Mouse (Mus musculus) MEL (cell line): Measurements from ENCODE around the gene Sec23a.

Experiments used
- CTCF ChIP-seq, 3 experiments: IDR thresholded peaks in 2 of 3; conservative IDR thresholded peaks in 1 of 3; 2 replicates each; pipeline ENCODE4 v1.5.1; 2011 to 2012; ENCODE audit warnings: low read length in 3 of 3, low read depth in 2 of 3, mild to moderate bottlenecking in 2 of 3, improper control_type of control experiment in 1 of 3, inconsistent platforms in 1 of 3, mixed read lengths in 1 of 3, moderate library complexity in 1 of 3; ENCODE audit not compliant: control insufficient read depth in 1 of 3, insufficient read depth in 1 of 3, poor library complexity in 1 of 3, severe bottlenecking in 1 of 3
- KAT2A ChIP-seq: conservative IDR thresholded peaks from 2 replicates; pipeline ENCODE4 v1.6.1; 2012; ENCODE audit warnings: low read depth, low read length, improper control_type of control experiment, inconsistent platforms
- MYC ChIP-seq: IDR thresholded peaks from 2 replicates; pipeline ENCODE4 v1.6.1; 2011; ENCODE audit warnings: low read depth, mild to moderate bottlenecking, low read length, improper control_type of control experiment, moderate library complexity
- RAD21 ChIP-seq: IDR thresholded peaks from 2 replicates; pipeline ENCODE4 v1.6.1; 2011; ENCODE audit warnings: mild to moderate bottlenecking, low read depth, low read length, improper control_type of control experiment
- RCOR1 ChIP-seq: IDR thresholded peaks from 2 replicates; pipeline ENCODE4 v1.6.1; 2012; ENCODE audit warnings: low read depth, mild to moderate bottlenecking, inconsistent platforms, low read length, improper control_type of control experiment
- TAL1 ChIP-seq: IDR thresholded peaks from 2 replicates; pipeline ENCODE4 v1.6.1; 2012; ENCODE audit warnings: mild to moderate bottlenecking, inconsistent platforms, low read length, moderate library complexity, mixed read lengths

- TF ChIP-seq TAL1 (no peak), CTCF (IDR thresholded peaks at IDR 0.05 in 2 of 3, conservative IDR thresholded peaks at IDR 0.05 in 1 of 3; ENCODE audit: control insufficient read depth in 1 of 3, insufficient read depth in 1 of 3, low read depth in 2 of 3, low read length in 3 of 3, poor library complexity in 1 of 3, severe bottlenecking in 1 of 3) (no peak), MYC (no peak), RCOR1 (no peak), KAT2A (no peak), RAD21 (no peak)
These were observed 102.0 kb downstream of the Sec23a start for GRCm38 (mm10) chr12:58909826-58910225.
